Mouse (Mus musculus) MEL (cell line): ENCODE results near the gene Mcf2l. TPM values are rescaled to one million over a fixed set of nuclear protein-coding genes. Genes with fewer than 3 reads are reported as not detected.

Experiments
- DNase-seq: peaks from one replicate; pipeline ENCODE4 v3.0.0; 2011; ENCODE audit warnings: low read depth, low spot score
- H3K27ac ChIP-seq: 2 replicates; pipeline ENCODE4 v1.5.1; 2012; ENCODE audit warnings: low read depth, mild to moderate bottlenecking, control low read depth, low read length, moderate library complexity; ENCODE audit not compliant: control insufficient read depth
- H3K27me3 ChIP-seq, 2 experiments: fragments of 150-350 bp in 1 of 2; sonication (generic) in 1 of 2; 2 replicates each; pipeline ENCODE4 v1.6.1; 2012; ENCODE audit warnings: low read length in 2 of 2, mild to moderate bottlenecking in 2 of 2, improper control_type of control experiment in 1 of 2, moderate library complexity in 1 of 2; ENCODE audit not compliant: insufficient read depth in 2 of 2, control insufficient read depth in 1 of 2
- H3K36me3 ChIP-seq, 2 experiments: 2 replicates each; pipeline ENCODE4 v1.6.1; 2012 to 2014; ENCODE audit warnings: low read length in 2 of 2, improper control_type of control experiment in 1 of 2, inconsistent platforms in 1 of 2, mild to moderate bottlenecking in 1 of 2; ENCODE audit not compliant: insufficient read depth in 2 of 2, control insufficient read depth in 1 of 2
- H3K4me1 ChIP-seq, 2 experiments: fragments of 150-350 bp in 1 of 2; sonication (generic) in 1 of 2; 2 replicates each; pipeline ENCODE4 v1.6.1; 2012; ENCODE audit warnings: low read length in 2 of 2, improper control_type of control experiment in 1 of 2, mild to moderate bottlenecking in 1 of 2; ENCODE audit not compliant: insufficient read depth in 2 of 2, control insufficient read depth in 1 of 2
- H3K4me3 ChIP-seq, 2 experiments: fragments of 150-350 bp in 1 of 2; sonication (generic) in 1 of 2; 2 replicates each; pipeline ENCODE4 v1.5.1; 2012; ENCODE audit warnings: low read depth in 2 of 2, low read length in 2 of 2, mild to moderate bottlenecking in 2 of 2, moderate library complexity in 2 of 2, control low read depth in 1 of 2, improper control_type of control experiment in 1 of 2; ENCODE audit not compliant: control insufficient read depth in 1 of 2, insufficient read depth in 1 of 2
- H3K79me2 ChIP-seq: 2 replicates; pipeline ENCODE4 v1.6.1; 2012; ENCODE audit warnings: mild to moderate bottlenecking, low read length, moderate library complexity; ENCODE audit not compliant: control insufficient read depth, poor library complexity, insufficient read depth
- H3K9ac ChIP-seq: 2 replicates; pipeline ENCODE4 v1.6.1; 2012; ENCODE audit warnings: low read depth, mild to moderate bottlenecking, control low read depth, low read length, moderate library complexity; ENCODE audit not compliant: control insufficient read depth, poor library complexity, severe bottlenecking
- H3K9me3 ChIP-seq: fragments of 150-350 bp; sonication (generic); replicated peaks from 2 replicates; pipeline ENCODE4 v1.6.1; 2012; ENCODE audit warnings: mild to moderate bottlenecking, low read length, improper control_type of control experiment, moderate library complexity; ENCODE audit not compliant: insufficient read depth
- BHLHE40 ChIP-seq: IDR thresholded peaks from 2 replicates; pipeline ENCODE4 v1.6.1; 2012; ENCODE audit warnings: low read depth, mild to moderate bottlenecking, inconsistent platforms, low read length, improper control_type of control experiment, borderline replicate concordance
- CHD2 ChIP-seq: IDR thresholded peaks from 2 replicates; pipeline ENCODE4 v1.6.1; 2011; ENCODE audit warnings: low read length, improper control_type of control experiment
- CTCF ChIP-seq, 3 experiments: IDR thresholded peaks in 2 of 3; conservative IDR thresholded peaks in 1 of 3; 2 replicates each; pipeline ENCODE4 v1.5.1; 2011 to 2012; ENCODE audit warnings: low read length in 3 of 3, low read depth in 2 of 3, mild to moderate bottlenecking in 2 of 3, improper control_type of control experiment in 1 of 3, inconsistent platforms in 1 of 3, mixed read lengths in 1 of 3, moderate library complexity in 1 of 3; ENCODE audit not compliant: control insufficient read depth in 1 of 3, insufficient read depth in 1 of 3, poor library complexity in 1 of 3, severe bottlenecking in 1 of 3
- EP300 ChIP-seq, 2 experiments: IDR thresholded peaks; 2 replicates each; pipeline ENCODE4 v1.6.1; 2011; ENCODE audit warnings: improper control_type of control experiment in 2 of 2, low read length in 2 of 2, low read depth in 1 of 2, mild to moderate bottlenecking in 1 of 2
- GATA1 ChIP-seq: IDR thresholded peaks from 2 replicates; pipeline ENCODE4 v1.6.1; 2011; ENCODE audit warnings: low read depth, low read length, improper control_type of control experiment
- KAT2A ChIP-seq: conservative IDR thresholded peaks from 2 replicates; pipeline ENCODE4 v1.6.1; 2012; ENCODE audit warnings: low read depth, low read length, improper control_type of control experiment, inconsistent platforms
- MAFK ChIP-seq: IDR thresholded peaks from 2 replicates; pipeline ENCODE4 v1.6.1; 2011; ENCODE audit warnings: low read depth, mild to moderate bottlenecking, low read length, improper control_type of control experiment, borderline replicate concordance
- MEF2A ChIP-seq: IDR thresholded peaks from 2 replicates; pipeline ENCODE4 v1.6.1; 2014; ENCODE audit warnings: low read depth, mild to moderate bottlenecking, inconsistent platforms, low read length, improper control_type of control experiment; ENCODE audit not compliant: poor library complexity, insufficient replicate concordance, severe bottlenecking; ENCODE audit errors: extremely low read depth
- MYB ChIP-seq: IDR thresholded peaks from 2 replicates; pipeline ENCODE4 v1.6.1; 2011; ENCODE audit warnings: mild to moderate bottlenecking, low read depth, low read length, improper control_type of control experiment
- MYC ChIP-seq: IDR thresholded peaks from 2 replicates; pipeline ENCODE4 v1.6.1; 2011; ENCODE audit warnings: low read depth, mild to moderate bottlenecking, low read length, improper control_type of control experiment, moderate library complexity
- NRF1 ChIP-seq: IDR thresholded peaks from 2 replicates; pipeline ENCODE4 v1.6.1; 2014; ENCODE audit warnings: low read depth, mild to moderate bottlenecking, inconsistent platforms, low read length, improper control_type of control experiment, moderate library complexity; ENCODE audit not compliant: poor library complexity, insufficient read depth, severe bottlenecking
- POLR2A ChIP-seq, 2 experiments: IDR thresholded peaks; 2 replicates each; pipeline ENCODE4 v1.6.1; 2011 to 2012; ENCODE audit warnings: low read length in 2 of 2, mild to moderate bottlenecking in 2 of 2, control low read depth in 1 of 2, improper control_type of control experiment in 1 of 2, low read depth in 1 of 2, moderate library complexity in 1 of 2; ENCODE audit not compliant: control insufficient read depth in 1 of 2, insufficient read depth in 1 of 2, poor library complexity in 1 of 2
- TBP ChIP-seq: IDR thresholded peaks from 2 replicates; pipeline ENCODE4 v1.8.0; 2011; ENCODE audit warnings: low read depth, low read length, improper control_type of control experiment
- UBTF ChIP-seq: IDR thresholded peaks from 2 replicates; pipeline ENCODE4 v1.6.1; 2012; ENCODE audit warnings: low read depth, mild to moderate bottlenecking, inconsistent platforms, low read length, improper control_type of control experiment, moderate library complexity, borderline replicate concordance; ENCODE audit not compliant: insufficient read depth
- USF1 ChIP-seq: IDR thresholded peaks from 2 replicates; pipeline ENCODE4 v1.6.1; 2014; ENCODE audit warnings: low read depth, mild to moderate bottlenecking, inconsistent platforms, low read length, improper control_type of control experiment, moderate library complexity
- USF2 ChIP-seq, 2 experiments: IDR thresholded peaks; 2 replicates each; pipeline ENCODE4 v1.6.1; 2011 to 2012; ENCODE audit warnings: improper control_type of control experiment in 2 of 2, low read length in 2 of 2, borderline replicate concordance in 1 of 2, inconsistent platforms in 1 of 2, low read depth in 1 of 2, mild to moderate bottlenecking in 1 of 2; ENCODE audit not compliant: insufficient read depth in 1 of 2
- ZMIZ1 ChIP-seq: IDR thresholded peaks from 2 replicates; pipeline ENCODE4 v1.6.1; 2012; ENCODE audit warnings: low read depth, mild to moderate bottlenecking, inconsistent platforms, low read length, improper control_type of control experiment, moderate library complexity
- polyA plus RNA-seq, 2 experiments: library from polyadenylated mRNA; stranded (reverse) in 1 of 2; unstranded in 1 of 2; fragments of >175 nt in 1 of 2; fragments of >200 nt in 1 of 2; gene quantifications; 2 replicates each; pipeline versions ENCODE4 v1.2.1 to v1.2.4; 2012; ENCODE audit warnings: low replicate concordance in 2 of 2, low read depth in 1 of 2; ENCODE audit not compliant: insufficient read length in 2 of 2, insufficient read depth in 1 of 2, missing spikeins in 1 of 2
- total RNA-seq: library from RNA; depleted of rRNA; stranded (reverse); fragments of 300-350 nt; gene quantifications from 2 replicates; pipeline ENCODE4 v1.2.3, GENCODE M21; 2012

Gene Mcf2l
- total and polyA plus RNA-seq, 3 experiments = 1.2 to 3.6 TPM; not detected in 1

DNA sequence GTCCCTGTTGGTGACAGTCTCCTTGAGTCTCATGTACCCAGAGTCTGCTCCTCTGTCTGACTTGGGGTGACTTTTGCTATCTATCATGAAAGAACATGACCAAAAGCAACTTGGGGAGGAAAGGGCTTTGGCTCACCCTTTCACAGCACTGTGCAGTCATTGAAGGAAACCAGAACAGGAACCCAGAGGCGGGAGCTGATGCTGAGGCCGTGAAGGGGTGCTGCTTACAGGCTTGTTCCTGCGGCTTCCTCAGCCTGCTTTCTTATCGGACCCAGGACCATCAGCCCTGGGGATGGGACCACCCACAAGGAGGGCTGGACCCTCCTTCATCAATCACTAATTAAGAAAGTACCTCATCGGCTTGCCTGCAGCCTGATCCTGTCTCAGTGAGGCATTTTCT lies 103.1 kb downstream of the Mcf2l start:
- peaks cover 0 to 4% of the 10 kb centered on the region in 2 experiments; a peak in 1 of 4 replicates for H3K4me1 ChIP-seq
- no peaks in the 10 kb centered on the region for H3K36me3 ChIP-seq
- H3K27ac ChIP-seq = no peak overlapping the region
- no peak overlapping the region for H3K9ac ChIP-seq
- DNase-seq = no peak
- H3K9me3 ChIP-seq = no peaks in the 10 kb centered on the region
- H3K4me3 ChIP-seq = no peak overlapping the region
- H3K79me2 ChIP-seq = no peaks in the 10 kb centered on the region
- TF ChIP-seq BHLHE40 = no peak
- no peak for TF ChIP-seq USF1
- TF ChIP-seq MAFK = no peak
- TF ChIP-seq MEF2A = no peak
- TF ChIP-seq POLR2A (IDR thresholded peaks at IDR 0.05; ENCODE audit: control insufficient read depth in 1 of 2, insufficient read depth in 1 of 2, low read depth in 1 of 2, low read length in 2 of 2, poor library complexity in 1 of 2) = no peak
- no peak for TF ChIP-seq CTCF (IDR thresholded peaks at IDR 0.05 in 2 of 3, conservative IDR thresholded peaks at IDR 0.05 in 1 of 3; ENCODE audit: control insufficient read depth in 1 of 3, insufficient read depth in 1 of 3, low read depth in 2 of 3, low read length in 3 of 3, poor library complexity in 1 of 3, severe bottlenecking in 1 of 3)
- no peak for TF ChIP-seq CHD2
- TF ChIP-seq KAT2A = no peak
- TF ChIP-seq NRF1 = no peak
- no peak for TF ChIP-seq TBP
- no peaks in the 10 kb centered on the region for H3K27me3 ChIP-seq

DNA sequence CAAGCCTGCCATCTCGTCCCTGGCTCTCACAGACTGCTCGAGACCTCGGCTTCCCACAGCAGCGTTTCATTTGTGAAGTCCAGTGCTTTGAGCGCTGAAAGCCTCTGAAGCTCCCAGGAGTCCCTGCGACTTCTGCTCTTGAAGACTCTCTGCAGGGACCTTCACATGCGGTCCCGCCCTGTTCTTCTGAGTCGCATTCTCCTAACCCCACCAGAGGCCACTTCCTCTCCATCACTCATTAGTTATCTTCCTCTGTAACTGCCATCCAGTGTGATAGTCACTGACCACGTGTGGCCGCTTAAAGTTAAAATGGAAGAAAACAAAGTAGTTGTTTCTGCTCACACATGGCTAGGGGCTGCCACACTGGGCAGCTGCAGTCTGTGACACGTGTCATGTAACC lies 103.7 kb downstream of the Mcf2l start:
- H3K79me2 ChIP-seq = no peaks in the 10 kb centered on the region
- H3K4me1 ChIP-seq = peaks cover 0 to 4% of the 10 kb centered on the region in 2 experiments; a peak in 1 of 4 replicates
- H3K27me3 ChIP-seq = no peaks in the 10 kb centered on the region
- no peaks in the 10 kb centered on the region for H3K9me3 ChIP-seq
- H3K9ac ChIP-seq = no peak overlapping the region
- DNase-seq = peak; percentile 48
- 0 out of 2 replicates have a peak, but pooled peaks have one; percentile 47 for TF ChIP-seq MYC
- TF ChIP-seq UBTF = no peak
- TF ChIP-seq, all 39 proteins: peak for 1
- Histone ChIP-seq H3K4me3 (no peak overlapping the region), H3K36me3 (no peaks in the 10 kb centered on the region), H3K27ac (no peak overlapping the region)

GRCm38 (mm10) chr8:12978308-12978707 lies 104.7 kb downstream of the Mcf2l start:
- Histone ChIP-seq H3K9me3 (no peaks in the 10 kb centered on the region), H3K27me3 (no peaks in the 10 kb centered on the region), H3K4me1 (peaks cover 0 to 4% of the 10 kb centered on the region in 2 experiments; a peak in 1 of 4 replicates), H3K36me3 (no peaks in the 10 kb centered on the region), H3K4me3 (no peak overlapping the region), H3K27ac (no peak overlapping the region), H3K9ac (no peak overlapping the region), H3K79me2 (no peaks in the 10 kb centered on the region)
- TF ChIP-seq GATA1 (no peak), KAT2A (no peak), EP300 (IDR thresholded peaks at IDR 0.05; ENCODE audit: low read depth in 1 of 2, low read length in 2 of 2) (no peak), USF2 (IDR thresholded peaks at IDR 0.05; ENCODE audit: borderline replicate concordance in 1 of 2, insufficient read depth in 1 of 2, low read depth in 1 of 2, low read length in 2 of 2) (no peak), ZMIZ1 (no peak), CTCF (IDR thresholded peaks at IDR 0.05 in 2 of 3, conservative IDR thresholded peaks at IDR 0.05 in 1 of 3; ENCODE audit: control insufficient read depth in 1 of 3, insufficient read depth in 1 of 3, low read depth in 2 of 3, low read length in 3 of 3, poor library complexity in 1 of 3, severe bottlenecking in 1 of 3) (no peak), MYB (no peak)
- no peak for DNase-seq
